Mouse (Mus musculus): Measurements from ENCODE around the gene Pxn.
"Not testable (repeated sequence)": the region's sequence is repeated elsewhere in the genome, so short reads cannot be mapped to it uniquely, and the experiment has no call there.

Pxn gene

GRCm38 (mm10) chr5:115509321-115509761 is 2.9 kb downstream of the Pxn start:
- DNase-seq (ENCODE audit: low spot score): no peak

GRCm38 (mm10) chr5:115509790-115510689 is 3.6 kb downstream of the Pxn start:
- DNase-seq (ENCODE audit: low spot score): no peak

- no peak for DNase-seq (ENCODE audit: low spot score)
Measured at GRCm38 (mm10) chr5:115512375-115512774, 5.9 kb downstream of the Pxn start.

DNA sequence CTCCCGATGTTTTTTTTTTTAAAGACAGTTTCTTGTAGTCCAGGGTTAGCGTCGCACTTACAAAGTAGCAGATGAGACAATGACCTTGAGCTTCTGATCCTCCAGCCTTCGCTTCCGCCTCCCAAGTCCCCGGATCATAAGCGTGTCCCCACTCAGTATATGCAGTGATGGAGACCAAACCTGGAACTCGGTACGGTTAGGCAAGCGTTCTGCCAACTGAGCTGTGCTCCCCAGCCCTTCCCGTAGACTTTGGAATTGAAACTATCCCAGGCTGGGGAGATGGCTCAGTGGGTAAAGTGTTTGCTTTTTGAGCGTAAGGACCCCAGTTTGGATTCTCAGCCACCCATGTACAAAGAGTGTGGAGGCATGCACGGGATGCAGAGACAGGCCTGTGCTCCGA is 6.8 kb downstream of the Pxn start:
- DNase-seq (ENCODE audit: low spot score): no peak

- no peak for DNase-seq (ENCODE audit: low spot score)
Measured at GRCm38 (mm10) chr5:115513721-115514120, 7.2 kb downstream of the Pxn start.

- no peak for DNase-seq (ENCODE audit: low spot score)
Measured at GRCm38 (mm10) chr5:115514346-115514745, 7.9 kb downstream of the Pxn start.

- DNase-seq (ENCODE audit: low spot score): no peak
Measured at GRCm38 (mm10) chr5:115514896-115515587, 8.6 kb downstream of the Pxn start.

- DNase-seq (ENCODE audit: low spot score): no peak
Measured at GRCm38 (mm10) chr5:115516081-115516907, 9.8 kb downstream of the Pxn start.

DNA sequence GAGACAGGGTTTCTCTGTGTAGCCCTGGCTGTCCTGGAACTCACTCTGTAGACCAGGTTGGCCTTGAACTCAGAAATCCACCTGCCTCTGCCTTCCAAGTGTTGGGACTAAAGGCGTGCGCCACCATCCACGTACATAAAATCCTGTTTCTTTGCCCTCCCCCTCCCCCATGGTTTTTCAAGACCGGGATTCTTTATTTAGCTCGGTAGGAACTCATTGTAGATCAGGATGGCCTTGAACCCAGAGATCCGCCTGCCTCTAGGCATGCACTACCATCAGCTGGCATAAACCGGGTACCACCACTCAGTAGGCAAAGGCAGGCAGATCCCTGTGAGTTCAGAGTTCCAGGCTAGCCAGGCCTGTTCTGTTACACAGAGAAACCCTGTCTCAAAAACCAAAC is 10.4 kb downstream of the Pxn start:
- DNase-seq (ENCODE audit: low spot score): no peak

GRCm38 (mm10) chr5:115517501-115517900 is 11.0 kb downstream of the Pxn start:
- DNase-seq (ENCODE audit: low spot score): no peak

- not testable (repeated sequence) for DNase-seq (ENCODE audit: low spot score)
Measured at GRCm38 (mm10) chr5:115518214-115518613, 11.7 kb downstream of the Pxn start.

DNA sequence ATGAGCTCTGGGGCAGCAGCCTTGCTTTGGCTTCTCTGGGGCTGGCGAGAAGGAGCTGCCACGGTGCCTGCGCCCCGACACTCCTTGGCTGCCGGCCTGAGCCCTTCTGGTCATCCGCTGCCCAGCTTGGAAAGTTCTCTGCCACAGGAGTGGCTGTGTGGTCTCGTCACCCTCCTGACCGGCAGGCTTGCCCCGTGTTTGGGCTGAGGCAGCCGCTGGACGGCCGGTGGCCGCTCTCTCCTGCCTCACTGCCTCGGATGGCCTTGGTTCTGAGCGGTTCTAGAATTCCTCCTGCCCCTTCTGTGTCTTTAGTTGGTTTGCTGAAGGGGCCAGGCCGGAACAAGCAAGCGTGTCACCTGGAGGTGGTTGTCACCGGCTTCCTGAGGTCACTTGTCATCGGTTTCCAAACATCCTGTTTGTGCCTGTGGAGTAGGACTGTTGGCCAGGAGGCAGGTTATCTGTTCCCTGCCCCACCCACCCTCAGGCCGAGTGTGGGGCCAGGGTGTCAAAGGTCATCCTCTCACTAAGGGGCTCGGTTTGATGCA is 13.9 kb downstream of the Pxn start:
- no peak for DNase-seq (ENCODE audit: low spot score)

- DNase-seq (ENCODE audit: low spot score): no peak
Measured at GRCm38 (mm10) chr5:115521553-115522461, 15.3 kb downstream of the Pxn start.

DNA sequence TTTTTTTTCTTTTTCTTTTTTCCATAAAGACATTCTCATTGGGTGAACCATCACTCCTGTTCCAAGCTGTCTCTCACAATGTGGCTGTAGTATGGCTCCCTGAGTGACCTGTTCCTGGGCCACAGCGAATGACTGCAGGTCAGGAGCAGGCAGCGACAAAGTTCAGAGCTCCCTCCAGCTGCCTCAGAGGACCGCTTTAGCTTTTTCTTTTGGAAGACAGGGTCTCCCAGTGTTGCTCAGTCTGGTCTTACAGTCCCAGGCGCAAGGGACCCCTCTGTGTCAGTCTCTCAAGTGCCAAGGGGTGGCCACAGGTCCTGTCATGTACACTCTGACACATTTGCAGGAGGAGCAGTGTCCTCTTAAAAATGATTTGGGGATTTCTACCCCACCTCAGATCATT is 16.1 kb downstream of the Pxn start:
- DNase-seq (ENCODE audit: low spot score): no peak

DNA sequence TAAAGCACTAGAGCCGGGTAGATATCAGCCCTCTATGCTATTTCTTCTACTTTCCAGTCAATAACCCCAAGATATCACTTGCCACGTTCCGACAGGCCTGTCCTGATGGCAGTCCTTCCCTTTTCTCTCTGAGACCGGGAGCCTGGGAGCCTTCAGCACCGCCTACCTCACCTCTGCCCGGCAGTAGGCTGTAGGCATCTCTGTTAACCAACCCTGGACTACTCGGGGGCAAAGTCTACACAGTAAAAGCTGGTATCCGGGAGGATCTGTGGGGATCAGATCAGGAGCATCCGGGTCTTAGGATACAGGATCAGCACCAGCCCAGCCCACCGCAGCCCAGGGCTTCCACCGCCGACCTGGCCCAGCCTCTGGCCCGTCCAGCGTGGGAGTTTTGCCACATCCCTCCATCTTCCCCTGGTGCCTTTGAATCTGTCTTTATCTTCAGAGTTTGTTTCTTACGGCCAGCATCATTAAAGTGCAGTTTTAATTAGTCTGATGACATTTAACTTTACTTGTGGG is 16.6 kb downstream of the Pxn start:
- DNase-seq (ENCODE audit: low spot score): no peak

DNA sequence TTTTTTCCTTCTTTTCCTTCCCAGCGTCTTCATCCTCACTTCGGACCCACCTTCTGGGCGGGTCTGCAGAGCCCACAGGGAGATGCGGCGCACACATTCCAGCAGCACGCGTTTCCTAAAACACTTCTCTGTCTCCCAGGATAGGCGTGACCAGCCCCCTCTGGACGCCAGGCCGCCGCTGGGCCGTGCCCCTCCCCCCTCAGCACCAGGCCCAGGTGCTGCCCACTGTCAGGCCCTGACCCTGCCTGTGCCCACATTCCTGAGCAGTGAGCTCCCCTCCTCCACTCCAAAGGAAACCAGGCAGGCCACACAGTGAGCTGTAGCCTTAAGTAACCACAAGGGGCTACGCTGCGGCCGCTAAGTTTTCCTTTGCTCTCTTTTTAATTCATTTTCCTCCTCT is 17.5 kb downstream of the Pxn start:
- DNase-seq (ENCODE audit: low spot score): no peak

GRCm38 (mm10) chr5:115524471-115524870 is 18.0 kb downstream of the Pxn start:
- no peak for DNase-seq (ENCODE audit: low spot score)

DNA sequence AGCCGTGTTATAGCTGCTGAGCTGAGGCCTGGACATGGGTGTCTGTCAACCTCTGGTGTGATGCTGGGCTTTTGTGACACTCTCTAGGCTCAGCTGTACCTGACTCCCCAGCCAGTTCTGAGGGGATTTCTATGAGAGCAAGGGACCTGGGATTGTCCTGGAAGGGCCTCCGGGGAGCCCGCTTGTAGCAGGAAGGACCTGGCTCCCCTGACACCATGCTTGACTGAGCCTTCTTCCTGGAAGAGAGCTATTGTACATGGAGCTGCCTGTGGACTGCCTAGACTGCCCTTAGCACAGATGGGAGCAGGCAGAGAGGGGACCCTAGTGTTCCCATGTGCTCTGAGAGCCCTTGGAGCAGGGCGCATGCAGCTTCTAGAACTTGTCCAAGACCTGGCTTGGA is 18.9 kb downstream of the Pxn start:
- no peak for DNase-seq (ENCODE audit: low spot score)

GRCm38 (mm10) chr5:115525943-115526342 is 19.5 kb downstream of the Pxn start:
- DNase-seq (ENCODE audit: low spot score): no peak

- no peak for DNase-seq (ENCODE audit: low spot score)
Measured at GRCm38 (mm10) chr5:115526456-115527202, 20.2 kb downstream of the Pxn start.
